Mouse (Mus musculus): ENCODE data around the gene Colgalt2.

The Colgalt2 gene

GRCm38 (mm10) chr1:152536416-152537018, 136.9 kb downstream of the Colgalt2 start:
- no peak for DNase-seq (ENCODE audit: low spot score in 2 of 2)

- DNase-seq (ENCODE audit: low spot score in 2 of 2): no peak
These were observed 137.6 kb downstream of the Colgalt2 start for GRCm38 (mm10) chr1:152537186-152537585.

GRCm38 (mm10) chr1:152538817-152539216, 139.2 kb downstream of the Colgalt2 start:
- no peak for DNase-seq (ENCODE audit: low spot score in 2 of 2)

- no peak for DNase-seq (ENCODE audit: low spot score in 2 of 2)
These were observed 140.8 kb downstream of the Colgalt2 start for GRCm38 (mm10) chr1:152540304-152540887.

- DNase-seq (ENCODE audit: low spot score in 2 of 2): no peak
These were observed 143.2 kb downstream of the Colgalt2 start for GRCm38 (mm10) chr1:152542747-152543378.

GRCm38 (mm10) chr1:152543449-152544159, 144.0 kb downstream of the Colgalt2 start:
- no peak for DNase-seq (ENCODE audit: low spot score in 2 of 2)

GRCm38 (mm10) chr1:152549061-152549738, 149.6 kb downstream of the Colgalt2 start:
- DNase-seq (ENCODE audit: low spot score in 2 of 2): no peak

GRCm38 (mm10) chr1:152550544-152550943, 150.9 kb downstream of the Colgalt2 start:
- no peak for DNase-seq (ENCODE audit: low spot score in 2 of 2)

GRCm38 (mm10) chr1:152550973-152551372, 151.3 kb downstream of the Colgalt2 start:
- DNase-seq (ENCODE audit: low spot score in 2 of 2): no peak

- no peak for DNase-seq (ENCODE audit: low spot score in 2 of 2)
These were observed 154.4 kb downstream of the Colgalt2 start for GRCm38 (mm10) chr1:152553912-152554547.

GRCm38 (mm10) chr1:152555944-152556573, 156.4 kb downstream of the Colgalt2 start:
- DNase-seq (ENCODE audit: low spot score in 2 of 2): peak; percentile 79 to 80

GRCm38 (mm10) chr1:152556576-152557281, 157.1 kb downstream of the Colgalt2 start:
- peak; percentile 36 to 48 for DNase-seq (ENCODE audit: low spot score in 2 of 2)

Measured in right cerebral cortex, postnatal 10 days (tissue).